Mouse (Mus musculus): ENCODE results near the gene Rpl10a.
A peak's percentile ranks its signal among the peaks of the same experiment; 100 is the strongest.

Gene Rpl10a

GRCm38 (mm10) chr17:28361921-28362652 lies 33.8 kb downstream of the Rpl10a start:
- no peak for DNase-seq

GRCm38 (mm10) chr17:28362653-28363292 lies 34.5 kb downstream of the Rpl10a start:
- DNase-seq: no peak

- DNase-seq: no peak
Observed at GRCm38 (mm10) chr17:28363507-28363906, 35.2 kb downstream of the Rpl10a start.

GRCm38 (mm10) chr17:28365122-28365521 lies 36.9 kb downstream of the Rpl10a start, which contains the start of gene Tulp1:
Tulp1 (minus strand) TSS chr17:28365222.
- DNase-seq: no peak

GRCm38 (mm10) chr17:28368449-28368848 lies 40.2 kb downstream of the Rpl10a start:
- DNase-seq: peak; percentile 85 to 86

- no peak for DNase-seq
Observed at GRCm38 (mm10) chr17:28369056-28369455, 40.8 kb downstream of the Rpl10a start.

GRCm38 (mm10) chr17:28371286-28371685 lies 43.0 kb downstream of the Rpl10a start:
- no peak for DNase-seq

GRCm38 (mm10) chr17:28371941-28372340 lies 43.7 kb downstream of the Rpl10a start:
- DNase-seq: no peak

- peak; percentile 74 to 76 for DNase-seq
Observed at GRCm38 (mm10) chr17:28373821-28374220, 45.5 kb downstream of the Rpl10a start.

- DNase-seq: no peak
Observed at GRCm38 (mm10) chr17:28374494-28374893, 46.2 kb downstream of the Rpl10a start.

- peak; percentile 23 to 37 for DNase-seq
Observed at GRCm38 (mm10) chr17:28375592-28376061, 47.4 kb downstream of the Rpl10a start.

- DNase-seq: no peak
Observed at GRCm38 (mm10) chr17:28380255-28380654, 52.0 kb downstream of the Rpl10a start.
